Comparison of ENCODE assay signal across 17 mouse cellular contexts in genomic region chr1:151961204-151961603, GRCm38 (mm10).
DNase-seq lines count a peak whose midpoint lies in the region; ATAC-seq and TF ChIP-seq lines count a peak whose summit lies in the region.
"Had no signal": no experiment of that assay in that cellular context is flagged by ENCODE, and none has a peak within 500 bp of the region (broad histone marks: within the 10 kb centered on the region; RNA-seq: fewer than 3 reads in every experiment).

No protein-coding gene starts in this region.

- peak; percentile 41 to 54 for DNase-seq in heart, adult 9 months (ENCODE audit: low spot score in 2 of 2)
- DNase-seq in kidney, postnatal 36 days, result peak; percentile 18 to 29
- DNase-seq in embryonic facial prominence, embryonic 10.5 days (ENCODE audit: low spot score), result no peak
- DNase-seq in forebrain, postnatal 0 days, result no peak
- DNase-seq in left cerebral cortex, adult 9 months (ENCODE audit: low spot score in 2 of 2), result no peak
- DNase-seq: adrenal gland, adult 8-10 months; cerebellum, adult 11-12 months; cerebellum, postnatal 36 days; layer of hippocampus, postnatal 36 days; lung, embryonic 14.5 days; lung, postnatal 4 days; right cerebral cortex, postnatal 14 days had no signal

- H3K27ac ChIP-seq in heart, embryonic 12.5 days (ENCODE audit: poor library complexity, severe bottlenecking), result no peak overlapping the region
- no peak overlapping the region for H3K27ac ChIP-seq in kidney, embryonic 14.5 days (ENCODE audit: low read depth, low read length)
- 0 out of 2 replicates have a peak overlapping the region, but pooled peaks have one; percentile 30 for H3K27ac ChIP-seq in embryonic facial prominence, embryonic 10.5 days (replicated peaks)
- no peak overlapping the region for H3K27ac ChIP-seq in forebrain, postnatal 0 days (ENCODE audit: low read depth, low read length)
- H3K27ac ChIP-seq: liver, embryonic 12.5 days had no signal

- no peak for ATAC-seq in heart, embryonic 12.5 days (ENCODE audit: insufficient number of reproducible peaks, low FRiP score)
- no peak for ATAC-seq in kidney, embryonic 14.5 days (ENCODE audit: low FRiP score, low TSS enrichment)
- no peak for ATAC-seq in forebrain, postnatal 0 days
- ATAC-seq: CD4-positive, CD25-positive, alpha-beta regulatory T cell, adult 4 months; liver, embryonic 12.5 days had no signal

- TF ChIP-seq CTCF in forebrain, postnatal 0 days (IDR thresholded peaks at IDR 0.05; ENCODE audit: low read depth), result no peak

- no peaks in the 10 kb centered on the region for H3K27me3 ChIP-seq in heart, embryonic 12.5 days (replicated peaks)
- H3K27me3 ChIP-seq in kidney, embryonic 14.5 days (ENCODE audit: control insufficient read depth, insufficient read depth, low read length), result no peaks in the 10 kb centered on the region
- no peaks in the 10 kb centered on the region for H3K27me3 ChIP-seq in embryonic facial prominence, embryonic 10.5 days (replicated peaks; ENCODE audit: low read depth, poor library complexity, severe bottlenecking)
- no peaks in the 10 kb centered on the region for H3K27me3 ChIP-seq in forebrain, postnatal 0 days (ENCODE audit: insufficient read depth, low read length)
- H3K27me3 ChIP-seq: liver, embryonic 12.5 days had no signal

- H3K36me3 ChIP-seq in heart, embryonic 12.5 days, result no peaks in the 10 kb centered on the region
- no peaks in the 10 kb centered on the region for H3K36me3 ChIP-seq in kidney, embryonic 14.5 days (ENCODE audit: control insufficient read depth, insufficient read depth, low read length)
- peaks cover 8% of the 10 kb centered on the region; the same call in 1 of the 2 replicates for H3K36me3 ChIP-seq in embryonic facial prominence, embryonic 10.5 days (replicated peaks)
- no peaks in the 10 kb centered on the region for H3K36me3 ChIP-seq in forebrain, postnatal 0 days (ENCODE audit: insufficient read depth)
- H3K36me3 ChIP-seq: liver, embryonic 12.5 days had no signal

- no peak overlapping the region for H3K4me3 ChIP-seq in heart, embryonic 12.5 days
- no peak overlapping the region for H3K4me3 ChIP-seq in kidney, embryonic 14.5 days (ENCODE audit: low read length)
- H3K4me3 ChIP-seq in embryonic facial prominence, embryonic 10.5 days, result no peak overlapping the region
- H3K4me3 ChIP-seq in forebrain, postnatal 0 days (ENCODE audit: low read depth, low read length), result no peak overlapping the region
- H3K4me3 ChIP-seq: liver, embryonic 12.5 days had no signal

- H3K9me3 ChIP-seq in heart, embryonic 12.5 days (replicated peaks), result no peaks in the 10 kb centered on the region
- no peaks in the 10 kb centered on the region for H3K9me3 ChIP-seq in kidney, embryonic 14.5 days (ENCODE audit: control insufficient read depth, low read length)
- no peaks in the 10 kb centered on the region for H3K9me3 ChIP-seq in embryonic facial prominence, embryonic 10.5 days
- no peaks in the 10 kb centered on the region for H3K9me3 ChIP-seq in forebrain, postnatal 0 days (ENCODE audit: low read length)
- H3K9me3 ChIP-seq: liver, embryonic 12.5 days had no signal

- no peak overlapping the region for H3K9ac ChIP-seq in heart, embryonic 12.5 days
- no peak overlapping the region for H3K9ac ChIP-seq in kidney, embryonic 14.5 days (ENCODE audit: low read depth, low read length)
- no peak overlapping the region for H3K9ac ChIP-seq in forebrain, postnatal 0 days
- H3K9ac ChIP-seq: liver, embryonic 12.5 days; lung, embryonic 14.5 days had no signal

- no peak overlapping the region for H3K4me2 ChIP-seq in heart, embryonic 12.5 days
- no peak overlapping the region for H3K4me2 ChIP-seq in kidney, embryonic 14.5 days (replicated peaks; ENCODE audit: low read depth, low read length)
- no peak overlapping the region for H3K4me2 ChIP-seq in forebrain, postnatal 0 days (ENCODE audit: low read depth)
- H3K4me2 ChIP-seq: liver, embryonic 12.5 days; lung, embryonic 14.5 days; midbrain, embryonic 11.5 days had no signal

- H3K4me1 ChIP-seq in heart, embryonic 12.5 days (replicated peaks), result peaks cover 36% of the 10 kb centered on the region
- no peaks in the 10 kb centered on the region; the same call in none of the 2 replicates for H3K4me1 ChIP-seq in kidney, embryonic 14.5 days (ENCODE audit: control insufficient read depth, insufficient read depth, low read length)
- H3K4me1 ChIP-seq in embryonic facial prominence, embryonic 10.5 days, result peaks cover 43% of the 10 kb centered on the region
- H3K4me1 ChIP-seq in forebrain, postnatal 0 days (ENCODE audit: insufficient read depth), result no peaks in the 10 kb centered on the region; the same call in 1 of the 2 replicates
- H3K4me1 ChIP-seq: liver, embryonic 12.5 days had no signal

- WGBS in heart, embryonic 12.5 days, result 79% methylated on average over 10 of the region's 10 CpGs
- 53% methylated on average over 10 of the region's 10 CpGs for WGBS in kidney, embryonic 14.5 days
- 55% methylated on average over 10 of the region's 10 CpGs for WGBS in embryonic facial prominence, embryonic 10.5 days
- 91% methylated on average over 10 of the region's 10 CpGs for WGBS in forebrain, postnatal 0 days

Comparison
In these comparisons a context has a peak if more than half of its experiments do, and no peak if none do; other contexts are left out.
1. DNase-seq: peak in heart, adult 9 months (2 of 2) and kidney, postnatal 36 days (2 of 2); none in embryonic facial prominence, embryonic 10.5 days (single experiment), forebrain, postnatal 0 days (single experiment) and left cerebral cortex, adult 9 months (0 of 2).